Mouse (Mus musculus): ENCODE measurements at regions not wholly inside any gene's neighbourhood (a gene's known extent, or its start where the extent isn't known, plus 50 kb on each side); places are given as distances from the start of the nearest gene placed in this dataset.

GRCm38 (mm10) chr15:64534166-64534565 lies 283.3 kb upstream of the Gm21798 start:
- Histone ChIP-seq H3K9me3 (no peaks in the 10 kb centered on the region), H3K4me1 (replicated peaks) (no peaks in the 10 kb centered on the region), H3K27ac (no peak overlapping the region), H3K9ac (no peak overlapping the region), H3K4me2 (replicated peaks) (no peak overlapping the region), H3K27me3 (replicated peaks) (no peaks in the 10 kb centered on the region), H3K36me3 (no peaks in the 10 kb centered on the region), H3K4me3 (replicated peaks) (no peak overlapping the region)
- 52% methylated on average over 6 of the region's 6 CpGs for WGBS
- ATAC-seq = no peak

- WGBS = 85% methylated on average over 2 of the region's 2 CpGs
- Histone ChIP-seq H3K27me3 (replicated peaks) (no peaks in the 10 kb centered on the region), H3K36me3 (no peaks in the 10 kb centered on the region), H3K9ac (no peak overlapping the region), H3K27ac (no peak overlapping the region), H3K4me3 (replicated peaks) (no peak overlapping the region), H3K9me3 (no peaks in the 10 kb centered on the region), H3K4me1 (replicated peaks) (no peaks in the 10 kb centered on the region), H3K4me2 (replicated peaks) (no peak overlapping the region)
- ATAC-seq = no peak
Observed at GRCm38 (mm10) chr15:64535160-64535559, 282.3 kb upstream of the Gm21798 start.

GRCm38 (mm10) chr15:64541395-64541794 lies 276.1 kb upstream of the Gm21798 start:
- Histone ChIP-seq H3K27ac (no peak overlapping the region), H3K36me3 (no peaks in the 10 kb centered on the region), H3K27me3 (replicated peaks) (no peaks in the 10 kb centered on the region), H3K9ac (no peak overlapping the region), H3K4me2 (replicated peaks) (no peak overlapping the region), H3K9me3 (no peaks in the 10 kb centered on the region), H3K4me1 (replicated peaks) (no peaks in the 10 kb centered on the region), H3K4me3 (replicated peaks) (no peak overlapping the region)
- ATAC-seq = no peak
- 81% methylated on average over 3 of the region's 3 CpGs for WGBS

- Histone ChIP-seq H3K4me2 (replicated peaks) (no peak overlapping the region), H3K36me3 (no peaks in the 10 kb centered on the region), H3K27me3 (replicated peaks) (no peaks in the 10 kb centered on the region), H3K27ac (no peak overlapping the region), H3K9me3 (no peaks in the 10 kb centered on the region), H3K9ac (no peak overlapping the region), H3K4me1 (replicated peaks) (no peaks in the 10 kb centered on the region), H3K4me3 (replicated peaks) (no peak overlapping the region)
- WGBS = 81% methylated on average over 8 of the region's 8 CpGs
- ATAC-seq = no peak
Observed at GRCm38 (mm10) chr15:64542250-64542901, 275.1 kb upstream of the Gm21798 start.

GRCm38 (mm10) chr15:64542908-64543307 lies 274.6 kb upstream of the Gm21798 start:
- WGBS = 80% methylated on average over 1 of the region's 1 CpGs
- ATAC-seq = no peak
- H3K9ac ChIP-seq = no peak overlapping the region
- no peak overlapping the region for H3K4me2 ChIP-seq (replicated peaks)
- H3K36me3 ChIP-seq = no peaks in the 10 kb centered on the region
- no peak overlapping the region for H3K4me3 ChIP-seq (replicated peaks)
- no peaks in the 10 kb centered on the region for H3K9me3 ChIP-seq
- no peaks in the 10 kb centered on the region for H3K27me3 ChIP-seq (replicated peaks)
- H3K4me1 ChIP-seq (replicated peaks) = no peaks in the 10 kb centered on the region
- no peak overlapping the region for H3K27ac ChIP-seq

- H3K4me2 ChIP-seq (replicated peaks) = no peak overlapping the region
- no peak overlapping the region for H3K27ac ChIP-seq
- no peaks in the 10 kb centered on the region for H3K4me1 ChIP-seq (replicated peaks)
- no peaks in the 10 kb centered on the region for H3K27me3 ChIP-seq (replicated peaks)
- ATAC-seq = no peak
- H3K9ac ChIP-seq = no peak overlapping the region
- no peaks in the 10 kb centered on the region for H3K9me3 ChIP-seq
- no peaks in the 10 kb centered on the region for H3K36me3 ChIP-seq
- H3K4me3 ChIP-seq (replicated peaks) = no peak overlapping the region
Observed at GRCm38 (mm10) chr15:64546035-64546434, 271.5 kb upstream of the Gm21798 start.

DNA sequence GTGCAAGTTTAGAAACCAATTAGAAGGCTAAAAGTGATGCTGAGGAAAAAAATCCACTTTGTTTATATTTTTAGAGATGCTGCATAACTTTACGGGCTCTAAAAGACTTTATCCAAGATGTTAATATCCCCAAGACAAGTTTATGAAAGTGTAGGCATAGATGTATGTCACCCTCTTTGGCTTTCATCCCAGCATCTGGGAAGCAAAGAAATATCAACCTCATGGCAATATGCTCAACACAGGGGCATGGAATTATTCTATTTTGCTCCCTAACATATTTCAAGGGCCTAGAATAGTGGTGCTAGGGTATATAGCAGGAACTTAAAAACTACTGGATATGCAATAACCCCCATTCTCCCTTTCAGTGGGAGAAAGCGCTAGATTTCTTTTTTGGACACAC lies 260.0 kb upstream of the Gm21798 start:
- WGBS = 72% methylated on average over 2 of the region's 2 CpGs
- Histone ChIP-seq H3K4me3 (replicated peaks) (no peak overlapping the region), H3K9me3 (no peaks in the 10 kb centered on the region), H3K27ac (no peak overlapping the region), H3K36me3 (no peaks in the 10 kb centered on the region), H3K4me2 (replicated peaks) (no peak overlapping the region), H3K9ac (no peak overlapping the region), H3K4me1 (replicated peaks) (no peaks in the 10 kb centered on the region), H3K27me3 (replicated peaks) (no peaks in the 10 kb centered on the region)
- ATAC-seq = no peak

- WGBS = 72% methylated on average over 1 of the region's 1 CpGs
- no peak for ATAC-seq
Observed at GRCm38 (mm10) chr15:64558220-64558619, 259.3 kb upstream of the Gm21798 start.

DNA sequence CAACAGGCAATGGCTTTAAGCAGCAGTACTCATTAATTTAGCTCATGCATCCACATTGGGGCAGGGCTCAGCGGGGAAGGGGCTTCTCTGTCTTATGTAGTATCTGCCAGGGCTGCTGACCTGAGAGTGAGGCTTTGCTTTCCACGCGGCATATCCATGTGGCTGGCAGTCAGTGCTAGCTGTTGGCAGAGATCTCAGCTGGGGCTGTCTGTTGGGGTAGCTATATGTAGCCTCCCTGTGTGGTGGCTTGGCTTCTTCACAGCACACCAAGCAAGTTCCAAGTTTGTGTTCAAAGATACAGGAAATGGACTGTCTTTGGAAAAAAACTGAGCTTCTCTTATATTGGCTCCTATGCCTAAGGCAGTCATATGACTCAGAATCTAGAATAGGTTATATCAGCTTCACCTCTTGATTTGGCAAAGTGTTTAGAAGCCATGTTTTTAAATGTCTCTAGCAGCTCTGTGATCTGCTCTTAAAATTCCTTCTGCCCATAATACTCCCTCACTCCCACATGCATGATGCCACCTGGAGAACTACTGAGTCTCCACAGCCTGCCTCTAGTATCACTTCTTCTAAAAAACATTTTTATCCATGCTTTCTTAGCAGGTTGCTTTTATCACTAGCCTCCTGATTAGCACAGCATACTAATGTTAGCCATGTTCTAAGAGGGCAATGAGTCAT lies 254.9 kb upstream of the Gm21798 start:
- Histone ChIP-seq H3K4me1 (replicated peaks) (no peaks in the 10 kb centered on the region), H3K9ac (no peak overlapping the region), H3K4me2 (replicated peaks) (no peak overlapping the region)

More at GRCm38 (mm10) chr15:64558220-64558619, 259.3 kb upstream of the Gm21798 start:
- H3K9me3 ChIP-seq = no peaks in the 10 kb centered on the region
- no peaks in the 10 kb centered on the region for H3K4me1 ChIP-seq (replicated peaks)
- H3K9ac ChIP-seq = no peak overlapping the region
- no peak overlapping the region for H3K4me2 ChIP-seq (replicated peaks)
- H3K27ac ChIP-seq = no peak overlapping the region
- H3K27me3 ChIP-seq (replicated peaks) = no peaks in the 10 kb centered on the region
- no peaks in the 10 kb centered on the region for H3K36me3 ChIP-seq
- H3K4me3 ChIP-seq (replicated peaks) = no peak overlapping the region

GRCm38 (mm10) chr15:64564703-64565102 lies 252.8 kb upstream of the Gm21798 start:
- H3K36me3 ChIP-seq = no peaks in the 10 kb centered on the region
- no peaks in the 10 kb centered on the region for H3K9me3 ChIP-seq
- H3K27ac ChIP-seq = no peak overlapping the region
- H3K4me3 ChIP-seq (replicated peaks) = no peak overlapping the region
- no peak overlapping the region for H3K9ac ChIP-seq
- H3K27me3 ChIP-seq (replicated peaks) = no peaks in the 10 kb centered on the region
- ATAC-seq = peak; percentile 45; the same call in 1 of the 2 replicates
- 63% methylated on average over 3 of the region's 3 CpGs for WGBS
- no peak overlapping the region for H3K4me2 ChIP-seq (replicated peaks)
- no peaks in the 10 kb centered on the region for H3K4me1 ChIP-seq (replicated peaks)

More for the DNA sequence above, 254.9 kb upstream of the Gm21798 start:
- H3K27ac ChIP-seq = no peak overlapping the region
- no peaks in the 10 kb centered on the region for H3K36me3 ChIP-seq
- no peaks in the 10 kb centered on the region for H3K27me3 ChIP-seq (replicated peaks)
- no peak overlapping the region for H3K4me3 ChIP-seq (replicated peaks)
- H3K9me3 ChIP-seq = no peaks in the 10 kb centered on the region
- no peak for ATAC-seq
- 75% methylated on average over 3 of the region's 3 CpGs for WGBS

DNA sequence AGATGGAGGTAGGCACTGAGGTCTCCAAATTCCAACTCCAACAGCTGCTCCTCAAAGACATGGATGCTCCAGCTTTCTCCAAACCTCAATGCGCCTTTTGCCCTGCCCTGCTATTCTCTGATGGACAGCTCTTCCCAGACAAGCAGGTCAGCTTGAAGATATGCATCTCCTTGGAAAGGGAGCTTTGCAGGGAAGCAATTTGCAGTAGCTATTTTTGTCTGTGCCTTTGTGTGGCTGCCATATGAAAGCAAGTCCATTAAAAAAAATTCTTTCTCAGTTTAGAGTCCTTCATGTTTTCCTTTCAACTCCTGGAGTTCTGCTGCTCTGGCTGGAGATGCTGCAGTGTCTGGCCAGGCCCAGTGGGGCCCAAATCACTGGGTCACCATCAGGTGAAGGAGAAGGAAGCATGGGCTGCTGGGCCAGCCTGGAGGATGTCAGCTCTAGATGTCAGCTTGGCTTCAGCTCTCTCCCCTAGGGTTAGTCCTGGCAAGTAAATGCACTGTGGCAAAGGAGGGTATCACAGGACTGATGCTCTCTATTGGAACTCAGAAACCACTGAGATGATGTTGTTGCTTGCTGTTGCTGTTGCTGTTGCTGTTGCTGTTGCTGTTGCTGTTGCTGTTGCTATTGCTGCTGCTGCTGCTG lies 240.5 kb upstream of the Gm21798 start:
- no peak for ATAC-seq
- WGBS = 100% methylated on average over 1 of the region's 1 CpGs
- Histone ChIP-seq H3K27ac (no peak overlapping the region), H3K4me2 (replicated peaks) (no peak overlapping the region), H3K36me3 (no peaks in the 10 kb centered on the region), H3K9me3 (no peaks in the 10 kb centered on the region), H3K4me3 (replicated peaks) (no peak overlapping the region), H3K9ac (no peak overlapping the region), H3K4me1 (replicated peaks) (no peaks in the 10 kb centered on the region), H3K27me3 (replicated peaks) (no peaks in the 10 kb centered on the region)

DNA sequence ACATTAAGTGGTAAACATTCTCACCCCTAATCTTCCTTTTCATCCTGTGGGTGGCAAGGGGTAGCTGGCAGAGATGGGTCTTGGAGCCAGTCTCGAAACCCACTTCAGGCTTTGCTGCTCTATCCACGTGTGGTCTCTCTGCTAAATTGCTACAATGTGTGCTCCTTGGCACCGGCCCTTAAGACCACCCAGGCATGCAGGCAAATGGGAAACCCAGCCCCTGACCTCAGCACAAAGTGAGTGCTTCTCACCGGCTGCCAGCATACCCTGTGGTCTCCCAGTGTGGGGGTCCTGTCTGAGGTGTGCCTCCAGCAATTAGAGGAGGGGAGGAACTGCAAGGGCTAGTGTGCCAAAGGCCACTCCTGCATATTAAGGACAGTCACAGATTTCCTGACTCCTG lies 238.5 kb upstream of the Gm21798 start:
- Histone ChIP-seq H3K4me3 (replicated peaks) (no peak overlapping the region), H3K4me2 (replicated peaks) (no peak overlapping the region), H3K27me3 (replicated peaks) (no peaks in the 10 kb centered on the region), H3K27ac (no peak overlapping the region), H3K9ac (no peak overlapping the region), H3K9me3 (no peaks in the 10 kb centered on the region), H3K36me3 (no peaks in the 10 kb centered on the region), H3K4me1 (replicated peaks) (no peaks in the 10 kb centered on the region)
- no peak for ATAC-seq
- 39% methylated on average over 4 of the region's 4 CpGs for WGBS

DNA sequence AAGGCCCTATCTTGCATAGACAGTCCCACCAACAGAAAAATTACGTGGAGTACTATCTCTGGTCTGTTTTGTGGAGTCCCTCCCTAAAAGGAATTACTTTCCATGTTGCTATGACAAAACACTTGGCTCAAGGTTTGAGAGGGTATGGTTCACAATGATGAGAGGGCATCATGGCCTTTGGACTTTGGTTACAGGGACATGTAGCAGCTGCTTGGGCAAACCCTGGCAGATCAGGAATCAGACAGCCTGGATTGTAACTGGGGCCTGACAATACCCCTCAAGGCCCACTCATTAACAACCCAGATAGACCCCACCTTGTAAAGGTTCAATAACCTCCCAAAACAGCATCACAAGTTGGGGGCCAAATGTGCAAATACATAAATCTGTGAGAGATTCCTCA lies 237.0 kb upstream of the Gm21798 start:
- Histone ChIP-seq H3K9me3 (no peaks in the 10 kb centered on the region), H3K27ac (no peak overlapping the region), H3K4me3 (replicated peaks) (no peak overlapping the region), H3K4me2 (replicated peaks) (no peak overlapping the region), H3K4me1 (replicated peaks) (no peaks in the 10 kb centered on the region), H3K36me3 (no peaks in the 10 kb centered on the region), H3K9ac (no peak overlapping the region), H3K27me3 (replicated peaks) (no peaks in the 10 kb centered on the region)
- no peak for ATAC-seq
- WGBS = 86% methylated on average over 1 of the region's 1 CpGs
